Mouse (Mus musculus) T-helper 2 cell (primary cell): Measurements from ENCODE around the gene Man2b2.
"Not testable (repeated sequence)": the region's sequence is repeated elsewhere in the genome, so short reads cannot be mapped to it uniquely, and the experiment has no call there.

Source experiments
- in situ Hi-C: fragments of 300-600 bp; cut with MboI, MseI; formaldehyde crosslinking; loops from one replicate; pipeline ENCODE4 v1.15.1; 2025; ENCODE audit warnings: high pct_unique_total_duplicates

Man2b2 gene

GRCm38 (mm10) chr5:36835933-36836332 is 5.5 kb upstream of the Man2b2 start:
- in situ Hi-C loops, result no loop called here

- in situ Hi-C loops, result loop anchor here (5.0 kb wide), 1 partner anchor 79 kb away; no protein-coding TSS in a partner anchor
Observed at GRCm38 (mm10) chr5:36831272-36831671, 819 bp upstream of the Man2b2 start.

- in situ Hi-C loops, result no loop called here
Observed at GRCm38 (mm10) chr5:36829098-36829497, 1.4 kb downstream of the Man2b2 start.

GRCm38 (mm10) chr5:36822907-36823306 is 7.5 kb downstream of the Man2b2 start:
- in situ Hi-C loops, result no loop called here

- in situ Hi-C loops, result no loop called here
Observed at GRCm38 (mm10) chr5:36820142-36820541, 10.3 kb downstream of the Man2b2 start.

- in situ Hi-C loops, result no loop called here
Observed at GRCm38 (mm10) chr5:36819742-36820141, 10.7 kb downstream of the Man2b2 start.

GRCm38 (mm10) chr5:36817738-36818137 is 12.7 kb downstream of the Man2b2 start:
- in situ Hi-C loops, result no loop called here

- in situ Hi-C loops, result no loop called here
Observed at GRCm38 (mm10) chr5:36814554-36814953, 15.9 kb downstream of the Man2b2 start.

GRCm38 (mm10) chr5:36811413-36811812 is 19.0 kb downstream of the Man2b2 start:
- in situ Hi-C loops, result no loop called here

GRCm38 (mm10) chr5:36810634-36811033 is 19.8 kb downstream of the Man2b2 start:
- in situ Hi-C loops, result no loop called here

GRCm38 (mm10) chr5:36809123-36809522 is 21.3 kb downstream of the Man2b2 start:
- in situ Hi-C loops, result loop anchor here (5.0 kb wide), 1 partner anchor 63 kb away; no protein-coding TSS in a partner anchor

- in situ Hi-C loops, result loop anchor here (5.0 kb wide), 1 partner anchor 65 kb away; no protein-coding TSS in a partner anchor
Observed at GRCm38 (mm10) chr5:36807106-36807505, 23.3 kb downstream of the Man2b2 start.

- in situ Hi-C loops, result no loop called here
Observed at GRCm38 (mm10) chr5:36797291-36797690, 33.2 kb downstream of the Man2b2 start.

- in situ Hi-C loops, result not testable (repeated sequence)
Observed at GRCm38 (mm10) chr5:36796296-36797014, 34.0 kb downstream of the Man2b2 start, which contains the start of gene Mrfap1. Gene Mrfap1 (minus strand): TSS chr5:36796772.

- in situ Hi-C loops, result not testable (repeated sequence)
Observed at GRCm38 (mm10) chr5:36795647-36796295, 34.7 kb downstream of the Man2b2 start.

- in situ Hi-C loops, result loop anchor here (5.0 kb wide), 1 partner anchor 35 kb away; no protein-coding TSS in a partner anchor
Observed at GRCm38 (mm10) chr5:36791861-36792260, 38.6 kb downstream of the Man2b2 start.

GRCm38 (mm10) chr5:36786052-36786451 is 44.4 kb downstream of the Man2b2 start:
- in situ Hi-C loops, result no loop called here

- in situ Hi-C loops, result no loop called here
Observed at GRCm38 (mm10) chr5:36779512-36779911, 50.9 kb downstream of the Man2b2 start.

GRCm38 (mm10) chr5:36778901-36779300 is 51.6 kb downstream of the Man2b2 start:
- in situ Hi-C loops, result no loop called here

- in situ Hi-C loops, result no loop called here
Observed at GRCm38 (mm10) chr5:36777186-36777585, 53.3 kb downstream of the Man2b2 start.

GRCm38 (mm10) chr5:36776021-36776575 is 54.4 kb downstream of the Man2b2 start:
- in situ Hi-C loops, result no loop called here

- in situ Hi-C loops, result no loop called here
Observed at GRCm38 (mm10) chr5:36775317-36775716, 55.1 kb downstream of the Man2b2 start.

GRCm38 (mm10) chr5:36772586-36772985 is 57.9 kb downstream of the Man2b2 start:
- in situ Hi-C loops, result no loop called here
